Mouse (Mus musculus): ENCODE data around the gene Ctnnd2.

DNA sequence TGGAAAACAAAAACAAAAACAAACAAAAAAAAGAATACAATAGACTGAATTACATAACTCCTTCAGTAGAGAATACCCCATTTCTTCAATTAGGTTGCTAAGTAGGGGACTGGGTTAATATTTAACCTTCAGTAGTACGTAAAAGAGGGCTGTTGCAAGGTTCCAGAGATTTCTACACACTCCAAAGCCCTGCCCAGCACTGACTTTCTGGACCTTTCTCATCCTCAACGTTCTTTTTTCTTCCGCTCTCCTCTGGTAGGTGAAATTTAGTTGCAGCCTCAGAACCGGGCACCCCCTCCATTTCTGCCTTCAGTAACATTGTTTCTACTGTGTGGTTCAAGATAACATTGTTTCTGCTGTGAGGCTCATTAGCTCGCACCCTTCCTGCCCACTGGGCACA, 759.5 kb downstream of the Ctnnd2 start:
- TF ChIP-seq CTCF (IDR thresholded peaks at IDR 0.05; ENCODE audit: low read depth) (no peak), EP300 (IDR thresholded peaks at IDR 0.05; ENCODE audit: low read depth) (no peak)

Data from heart, postnatal 0 days (tissue).